ENCODE assay signal across 10 mouse cellular contexts in the genomic region with DNA sequence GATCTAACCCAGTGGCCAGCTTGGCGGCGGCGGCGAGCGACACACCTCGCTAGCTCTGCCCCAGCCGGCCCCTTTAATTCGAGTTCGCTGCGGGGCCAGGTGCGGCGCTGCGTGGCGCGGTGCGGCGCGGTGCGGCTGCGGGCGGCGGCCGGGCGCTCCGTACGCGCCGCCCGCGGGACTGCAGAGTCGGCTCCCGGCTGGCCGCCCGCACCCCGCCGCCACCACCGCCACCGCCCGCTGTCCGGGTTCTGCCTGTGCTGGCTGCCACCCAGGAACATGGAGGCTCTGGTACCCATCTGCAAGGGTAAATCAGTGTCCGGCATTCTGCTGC. TPM values are rescaled to one million over a fixed set of nuclear protein-coding genes. Genes with fewer than 3 reads are reported as not detected.
DNase-seq lines count a peak whose midpoint lies in the region; ATAC-seq and TF ChIP-seq lines count a peak whose summit lies in the region.
"Had no signal": no experiment of that assay in that cellular context is flagged by ENCODE, and none has a peak within 500 bp of the region (broad histone marks: within the 10 kb centered on the region; RNA-seq: fewer than 3 reads in every experiment).

No protein-coding gene starts in this region.

- WGBS in heart, embryonic 13.5 days: under 1% methylated on average over 41 of the region's 41 CpGs
- WGBS in limb, embryonic 11.5 days: 2% methylated on average over 41 of the region's 41 CpGs
- under 1% methylated on average over 40 of the region's 41 CpGs for WGBS in stomach, embryonic 14.5 days

- no peak for TF ChIP-seq POLR2A in testis, adult 2 months (IDR thresholded peaks at IDR 0.05; ENCODE audit: control insufficient read depth, low read depth, low read length)

- TF ChIP-seq CTCF in gastrocnemius, adult 2 months (IDR thresholded peaks at IDR 0.05): no peak
- no peak for TF ChIP-seq CTCF in testis, adult 2 months (IDR thresholded peaks at IDR 0.05; ENCODE audit: control insufficient read depth, insufficient read depth, insufficient replicate concordance, low read depth, low read length)

- no peaks in the 10 kb centered on the region for H3K9me3 ChIP-seq in heart, embryonic 13.5 days
- H3K9me3 ChIP-seq in limb, embryonic 11.5 days (ENCODE audit: control insufficient read depth, low read length): no peaks in the 10 kb centered on the region
- no peaks in the 10 kb centered on the region for H3K9me3 ChIP-seq in stomach, embryonic 14.5 days (ENCODE audit: control insufficient read depth, low read depth, low read length)
- H3K9me3 ChIP-seq: megakaryocyte, embryonic 14.5 days had no signal

- intact Hi-C loops in gastrocnemius, adult 2 months (cut with DNase I): no loop called here

- peak overlapping the region; percentile 99 for H3K4me2 ChIP-seq in heart, embryonic 13.5 days
- peak overlapping the region; percentile 96 for H3K4me2 ChIP-seq in limb, embryonic 11.5 days (ENCODE audit: low read depth, severe bottlenecking)
- peak overlapping the region; percentile 95 for H3K4me2 ChIP-seq in stomach, embryonic 14.5 days (replicated peaks; ENCODE audit: low read depth, low read length)

- H3K9ac ChIP-seq in heart, embryonic 13.5 days: peak overlapping the region; percentile 74
- no peak overlapping the region for H3K9ac ChIP-seq in limb, embryonic 11.5 days (ENCODE audit: low read length)
- H3K9ac ChIP-seq in stomach, embryonic 14.5 days (replicated peaks; ENCODE audit: low read depth, low read length): peak overlapping the region; percentile 25; the same call in 1 of the 2 replicates

- no peak for ATAC-seq in heart, embryonic 13.5 days (ENCODE audit: extremely low read depth, insufficient number of reproducible peaks, low FRiP score, low TSS enrichment)
- 0 out of 2 replicates have a peak, but pooled peaks have one; percentile 5 for ATAC-seq in limb, embryonic 11.5 days (ENCODE audit: insufficient number of reproducible peaks, low FRiP score, low TSS enrichment, low read depth)
- no peak for ATAC-seq in stomach, embryonic 14.5 days (ENCODE audit: insufficient number of reproducible peaks, insufficient read depth, low FRiP score, low read depth)

- peak overlapping the region; percentile 74 for H3K27ac ChIP-seq in gastrocnemius, adult 2 months
- H3K27ac ChIP-seq in testis, adult 2 months (ENCODE audit: control insufficient read depth, insufficient read depth, low read depth, low read length): no peak overlapping the region
- H3K27ac ChIP-seq in heart, embryonic 13.5 days (replicated peaks): no peak overlapping the region
- H3K27ac ChIP-seq in limb, embryonic 11.5 days (replicated peaks; ENCODE audit: low read depth, low read length): no peak overlapping the region
- H3K27ac ChIP-seq in stomach, embryonic 14.5 days (ENCODE audit: low read length): no peak overlapping the region

- peaks cover 13% of the 10 kb centered on the region for H3K4me1 ChIP-seq in testis, adult 2 months (ENCODE audit: control insufficient read depth, insufficient read depth, low read length)
- peaks cover 18% of the 10 kb centered on the region for H3K4me1 ChIP-seq in heart, embryonic 13.5 days
- peaks cover 2% of the 10 kb centered on the region; the same call in 1 of the 2 replicates for H3K4me1 ChIP-seq in limb, embryonic 11.5 days (ENCODE audit: control insufficient read depth, insufficient read depth, low read length)
- H3K4me1 ChIP-seq in stomach, embryonic 14.5 days (ENCODE audit: control insufficient read depth, insufficient read depth, low read length): 0 out of 2 replicates have a peak, but pooled peaks cover 7% of the 10 kb centered on the region

- H3K27me3 ChIP-seq in testis, adult 2 months (ENCODE audit: control insufficient read depth, insufficient read depth, low read length): peaks cover 4% of the 10 kb centered on the region
- peaks cover 95% of the 10 kb centered on the region for H3K27me3 ChIP-seq in heart, embryonic 13.5 days (replicated peaks)
- peaks cover 41% of the 10 kb centered on the region for H3K27me3 ChIP-seq in limb, embryonic 11.5 days (ENCODE audit: control insufficient read depth, insufficient read depth, low read length)
- peaks cover 25% of the 10 kb centered on the region for H3K27me3 ChIP-seq in stomach, embryonic 14.5 days (ENCODE audit: control insufficient read depth, insufficient read depth, low read length)

- peak overlapping the region; percentile 76 for H3K4me3 ChIP-seq in gastrocnemius, adult 2 months
- peak overlapping the region; percentile 28 for H3K4me3 ChIP-seq in testis, adult 2 months (ENCODE audit: control insufficient read depth, low read depth, low read length)
- H3K4me3 ChIP-seq in heart, embryonic 13.5 days: peak overlapping the region; percentile 64
- H3K4me3 ChIP-seq in limb, embryonic 11.5 days (ENCODE audit: low read depth, low read length): peak overlapping the region; percentile 46
- H3K4me3 ChIP-seq in stomach, embryonic 14.5 days (ENCODE audit: low read depth, low read length): peak overlapping the region; percentile 47
- H3K4me3 ChIP-seq: megakaryocyte, embryonic 14.5 days had no signal

- H3K36me3 ChIP-seq in testis, adult 2 months (ENCODE audit: control insufficient read depth, insufficient read depth, low read length): no peaks in the 10 kb centered on the region
- no peaks in the 10 kb centered on the region for H3K36me3 ChIP-seq in heart, embryonic 13.5 days
- H3K36me3 ChIP-seq in limb, embryonic 11.5 days (ENCODE audit: control insufficient read depth, insufficient read depth, low read length): no peaks in the 10 kb centered on the region
- no peaks in the 10 kb centered on the region for H3K36me3 ChIP-seq in stomach, embryonic 14.5 days (ENCODE audit: control insufficient read depth, insufficient read depth, low read length)

- peak; percentile 58 for DNase-seq in gastrocnemius, adult 2 months
- no peak for DNase-seq in gastrocnemius, postnatal 4 days (ENCODE audit: low spot score in 2 of 2)
- no peak for DNase-seq in testis, postnatal 10 days (ENCODE audit: low spot score)
- DNase-seq in limb, embryonic 11.5 days (ENCODE audit: low spot score): no peak
- no peak for DNase-seq in urinary bladder, postnatal 36 days (ENCODE audit: low spot score in 2 of 2)

RNA-seq across cellular contexts. Expression of a gene that starts 0.5 kb away (rescaled TPM):
- 1 to 10 TPM in 1 of 2 experiments, under 1 TPM in 1; 0.73 to 1.2 TPM for total RNA-seq in gastrocnemius, adult 2 months (2021)
- 1 to 10 TPM; 2.8 to 4.1 TPM for total RNA-seq in gastrocnemius, postnatal 4 days (2021)
- 0.07 TPM in 1 of 2 replicates, not detected in the other for polyA plus RNA-seq in testis, adult 2 months (2012; rRNA removed)
- 0.01 and 0.05 TPM in 2 replicates for polyA plus RNA-seq in heart, embryonic 13.5 days (2015; fragmentation: Nextera tagmentation; extraction: Ambion mirVana)
- polyA plus RNA-seq in limb, embryonic 11.5 days (2014; fragmentation: Nextera tagmentation; extraction: Ambion mirVana): not detected in 2 replicates
- 0.13 and 0.14 TPM in 2 replicates for polyA plus RNA-seq in stomach, embryonic 14.5 days (2014; fragmentation: Nextera tagmentation; extraction: Ambion mirVana)
- polyA plus RNA-seq: C2C12 had no signal
